Mouse (Mus musculus) CH12.LX (cell line): ENCODE results near the gene Mad1l1. TPM values are rescaled to one million over a fixed set of nuclear protein-coding genes. Genes with fewer than 3 reads are reported as not detected.

Experiments used
- DNase-seq: peaks from one replicate; pipeline ENCODE4 v3.0.0-alpha.2; 2013; ENCODE audit errors: extremely low read depth
- H3K27ac ChIP-seq: 2 replicates; pipeline ENCODE4 v1.5.1; 2012; ENCODE audit warnings: low read depth, mild to moderate bottlenecking, control low read depth, moderate library complexity; ENCODE audit not compliant: insufficient read depth
- H3K27me3 ChIP-seq: replicated peaks from 2 replicates; pipeline ENCODE3; 2012; ENCODE audit warnings: inconsistent platforms
- H3K36me3 ChIP-seq, 2 experiments: replicated peaks in 1 of 2; 2 replicates each; pipeline versions ENCODE3 to v1.6.1; 2012; ENCODE audit warnings: inconsistent platforms in 1 of 2, low read length in 1 of 2, mild to moderate bottlenecking in 1 of 2, mixed read lengths in 1 of 2, moderate library complexity in 1 of 2; ENCODE audit not compliant: control insufficient read depth in 1 of 2, insufficient read depth in 1 of 2
- H3K4me1 ChIP-seq, 2 experiments: 2 replicates each; pipeline ENCODE4 v1.6.1; 2012; ENCODE audit warnings: inconsistent platforms in 1 of 2, moderate library complexity in 1 of 2; ENCODE audit not compliant: insufficient read depth in 2 of 2, control insufficient read depth in 1 of 2
- H3K4me2 ChIP-seq: 2 replicates; pipeline ENCODE4 v1.6.1; 2012; ENCODE audit warnings: low read depth, mild to moderate bottlenecking, control low read depth; ENCODE audit not compliant: poor library complexity, insufficient read depth, severe bottlenecking
- H3K4me3 ChIP-seq, 3 experiments: fragments of 150-350 bp in 1 of 3; sonication (generic) in 1 of 3; replicated peaks in 1 of 3; 2 replicates each; pipeline versions ENCODE3 to v1.5.1; 2011 to 2012; ENCODE audit warnings: low read depth in 2 of 3, low read length in 2 of 3, mild to moderate bottlenecking in 2 of 3, moderate library complexity in 2 of 3, control low read depth in 1 of 3, improper control_type of control experiment in 1 of 3, inconsistent platforms in 1 of 3, mixed read lengths in 1 of 3; ENCODE audit not compliant: poor library complexity in 1 of 3
- H3K79me2 ChIP-seq: replicated peaks from 2 replicates; pipeline ENCODE4 v1.6.1; 2012; ENCODE audit warnings: mild to moderate bottlenecking, moderate library complexity; ENCODE audit not compliant: control insufficient read depth, poor library complexity, insufficient read depth, severe bottlenecking; ENCODE audit errors: extremely low read depth
- H3K9ac ChIP-seq: 2 replicates; pipeline ENCODE4 v1.6.1; 2012; ENCODE audit warnings: low read depth, mild to moderate bottlenecking, control low read depth, moderate library complexity; ENCODE audit not compliant: insufficient read depth
- H3K9me3 ChIP-seq: replicated peaks from 2 replicates; pipeline ENCODE3; 2012; ENCODE audit warnings: low read length, inconsistent platforms, mixed read lengths
- BHLHE40 ChIP-seq: IDR thresholded peaks from 2 replicates; pipeline ENCODE4 v1.6.1; 2011; ENCODE audit warnings: mild to moderate bottlenecking, low read depth, low read length, improper control_type of control experiment
- CHD2 ChIP-seq: IDR thresholded peaks from 2 replicates; pipeline ENCODE4 v1.6.1; 2011; ENCODE audit warnings: low read length, improper control_type of control experiment
- E2F4 ChIP-seq: IDR thresholded peaks from 2 replicates; pipeline ENCODE4 v1.6.1; 2011; ENCODE audit warnings: low read depth, low read length, improper control_type of control experiment; ENCODE audit not compliant: insufficient replicate concordance
- JUN ChIP-seq: IDR thresholded peaks from 2 replicates; pipeline ENCODE4 v1.6.1; 2011; ENCODE audit warnings: low read depth, mild to moderate bottlenecking, low read length, improper control_type of control experiment, moderate library complexity; ENCODE audit not compliant: insufficient read depth
- JUND ChIP-seq: conservative IDR thresholded peaks from 2 replicates; pipeline ENCODE4 v1.6.1; 2011; ENCODE audit warnings: low read depth, low read length, improper control_type of control experiment
- MAFK ChIP-seq: IDR thresholded peaks from 2 replicates; pipeline ENCODE4 v1.6.1; 2011; ENCODE audit warnings: low read length, improper control_type of control experiment; ENCODE audit not compliant: insufficient replicate concordance
- MAX ChIP-seq: IDR thresholded peaks from 2 replicates; pipeline ENCODE4 v1.6.1; 2011; ENCODE audit warnings: low read length, improper control_type of control experiment
- MAZ ChIP-seq: IDR thresholded peaks from 2 replicates; pipeline ENCODE4 v1.6.1; 2012; ENCODE audit warnings: low read depth, mild to moderate bottlenecking, inconsistent platforms, low read length, improper control_type of control experiment, moderate library complexity
- MEF2A ChIP-seq: IDR thresholded peaks from 2 replicates; pipeline ENCODE4 v1.6.1; 2014; ENCODE audit warnings: low read depth, mild to moderate bottlenecking, inconsistent platforms, low read length, improper control_type of control experiment, borderline replicate concordance
- MXI1 ChIP-seq: IDR thresholded peaks from 2 replicates; pipeline ENCODE4 v1.6.1; 2011; ENCODE audit warnings: mild to moderate bottlenecking, low read depth, low read length, improper control_type of control experiment
- NRF1 ChIP-seq: IDR thresholded peaks from 2 replicates; pipeline ENCODE4 v1.6.1; 2014; ENCODE audit warnings: low read depth, mild to moderate bottlenecking, inconsistent platforms, low read length, improper control_type of control experiment, moderate library complexity
- POLR2A ChIP-seq: IDR thresholded peaks from 2 replicates; pipeline ENCODE4 v1.6.1; 2011; ENCODE audit warnings: low read depth, mild to moderate bottlenecking, improper control_type of control experiment, low read length
- POLR2AphosphoS2 ChIP-seq: IDR thresholded peaks from 2 replicates; pipeline ENCODE4 v1.6.1; 2011; ENCODE audit warnings: low read depth, low read length, improper control_type of control experiment
- SIN3A ChIP-seq: IDR thresholded peaks from 2 replicates; pipeline ENCODE4 v1.6.1; 2012; ENCODE audit warnings: low read length, improper control_type of control experiment, inconsistent platforms
- TBP ChIP-seq: conservative IDR thresholded peaks from 2 replicates; pipeline ENCODE4 v1.6.1; 2011; ENCODE audit warnings: low read depth, low read length, improper control_type of control experiment
- USF2 ChIP-seq: conservative IDR thresholded peaks from 2 replicates; pipeline ENCODE4 v1.6.1; 2011; ENCODE audit warnings: low read depth, low read length, improper control_type of control experiment
- ZKSCAN1 ChIP-seq: IDR thresholded peaks from 2 replicates; pipeline ENCODE4 v1.6.1; 2012; ENCODE audit warnings: low read depth, inconsistent platforms, low read length, improper control_type of control experiment, borderline replicate concordance
- ZMIZ1 ChIP-seq: IDR thresholded peaks from 2 replicates; pipeline ENCODE4 v1.6.1; 2012; ENCODE audit warnings: low read depth, mild to moderate bottlenecking, inconsistent platforms, low read length, improper control_type of control experiment
- ZNF384 ChIP-seq: IDR thresholded peaks from 2 replicates; pipeline ENCODE4 v1.6.1; 2012; ENCODE audit warnings: low read depth, low read length, improper control_type of control experiment, inconsistent platforms
- dilution Hi-C: fragments of 300-500 bp; cut with MboI; formaldehyde crosslinking; loops from 2 replicates; pipeline ENCODE4 v1.14.3; 2020; ENCODE audit warnings: low sequenced_read_pairs; ENCODE audit not compliant: extremely low pct_unique_long_range_greater_than_20kb, extremely low pct_ligation_motif_present
- in situ Hi-C: fragments of 300-500 bp; cut with MboI; formaldehyde crosslinking; loops from 3 replicates; pipeline ENCODE4 v1.14.3; 2019; ENCODE audit warnings: low sequenced_read_pairs, low pct_ligation_motif_present, low pct_unique_long_range_greater_than_20kb, mixed read lengths
- polyA plus RNA-seq: library from polyadenylated mRNA; unstranded; fragments of >175 nt; gene quantifications from 2 replicates; pipeline ENCODE4 v1.2.1, GENCODE M21; 2012; ENCODE audit warnings: low read depth; ENCODE audit not compliant: insufficient read length
- total RNA-seq, 2 experiments: library from RNA; depleted of rRNA; stranded (reverse); fragments of 300-350 nt in 1 of 2; fragments of >200 nt in 1 of 2; gene quantifications; 2 replicates each; pipeline ENCODE4 v1.2.3; 2012 to 2014

Gene Mad1l1
- total and polyA plus RNA-seq, 3 experiments: 24.8 to 45.6 (median 28.9) TPM

DNA sequence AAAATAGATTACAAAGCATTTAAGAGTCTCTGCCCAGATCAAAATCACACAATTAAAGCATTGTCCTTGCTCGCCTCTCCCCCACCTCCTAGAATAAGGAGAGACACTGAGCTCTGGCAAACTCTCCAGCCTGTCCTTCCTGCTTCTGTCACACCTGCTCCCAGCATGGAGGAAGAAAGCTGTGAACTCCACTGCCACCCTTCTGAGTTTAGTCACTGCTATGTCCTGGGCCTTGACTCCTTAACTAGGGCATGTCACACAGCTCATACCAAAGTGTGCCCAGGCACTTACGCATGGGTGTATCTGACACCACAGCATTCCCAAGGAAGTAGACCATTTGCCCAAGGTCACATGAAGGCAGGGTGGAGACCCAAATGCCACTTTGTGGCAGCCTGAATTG, 275.9 kb downstream of the Mad1l1 start:
- H3K79me2 ChIP-seq: no peaks in the 10 kb centered on the region
- TF ChIP-seq MAX (no peak), ZNF384 (no peak), MXI1 (no peak), MEF2A (no peak), E2F4 (no peak), POLR2A (no peak), NRF1 (no peak), ZKSCAN1 (no peak), USF2 (no peak), MAFK (no peak), JUND (no peak), MAZ (no peak), CHD2 (no peak), POLR2AphosphoS2 (no peak), TBP (no peak), SIN3A (no peak)
- no peak overlapping the region for H3K4me3 ChIP-seq
- H3K27ac ChIP-seq: no peak overlapping the region
- no peak overlapping the region for H3K9ac ChIP-seq
- H3K36me3 ChIP-seq: peaks cover 4 to 67% of the 10 kb centered on the region in 2 experiments
- no peaks in the 10 kb centered on the region for H3K27me3 ChIP-seq
- in situ Hi-C loops: no loop called here
- H3K4me1 ChIP-seq: peaks cover 0 to 4% of the 10 kb centered on the region in 2 experiments; a peak in 1 of 4 replicates
- no peaks in the 10 kb centered on the region for H3K9me3 ChIP-seq
- no peak overlapping the region for H3K4me2 ChIP-seq
- dilution Hi-C loops: no loop called here
- DNase-seq: no peak

DNA sequence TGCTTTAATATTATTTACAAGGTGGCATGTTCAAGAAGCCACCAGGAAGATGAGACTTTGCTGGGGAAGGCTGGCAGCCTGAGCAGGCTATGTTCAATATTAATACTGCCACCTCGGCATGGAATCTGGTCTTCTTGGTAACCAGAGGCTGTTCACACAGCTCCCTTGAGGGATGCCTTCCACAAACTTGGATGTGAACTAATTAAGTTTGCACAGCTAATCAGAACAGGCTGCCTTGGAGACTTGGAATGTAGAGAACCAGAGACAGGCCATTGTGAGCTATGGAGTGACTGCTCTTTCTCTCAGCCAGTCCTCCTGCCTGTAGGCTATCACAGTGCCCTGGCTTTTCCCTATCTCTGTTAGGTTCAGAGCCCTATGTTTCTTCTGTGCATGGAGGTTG, 278.4 kb downstream of the Mad1l1 start:
- Histone ChIP-seq H3K4me3 (no peak overlapping the region), H3K79me2 (no peaks in the 10 kb centered on the region), H3K36me3 (peaks cover 4 to 64% of the 10 kb centered on the region in 2 experiments), H3K9me3 (no peaks in the 10 kb centered on the region), H3K27me3 (no peaks in the 10 kb centered on the region), H3K4me2 (no peak overlapping the region), H3K27ac (no peak overlapping the region), H3K4me1 (peaks cover 0 to 4% of the 10 kb centered on the region in 2 experiments; a peak in 1 of 4 replicates), H3K9ac (no peak overlapping the region)
- in situ Hi-C loops (no loop called here), dilution Hi-C loops (no loop called here)
- no peak for DNase-seq
- TF ChIP-seq JUN (no peak), BHLHE40 (no peak), SIN3A (no peak), ZMIZ1 (no peak)
